Mouse (Mus musculus): ENCODE data around the gene Stim1.
"Not testable (repeated sequence)": the region's sequence is repeated elsewhere in the genome, so short reads cannot be mapped to it uniquely, and the experiment has no call there.

The Stim1 gene

DNA sequence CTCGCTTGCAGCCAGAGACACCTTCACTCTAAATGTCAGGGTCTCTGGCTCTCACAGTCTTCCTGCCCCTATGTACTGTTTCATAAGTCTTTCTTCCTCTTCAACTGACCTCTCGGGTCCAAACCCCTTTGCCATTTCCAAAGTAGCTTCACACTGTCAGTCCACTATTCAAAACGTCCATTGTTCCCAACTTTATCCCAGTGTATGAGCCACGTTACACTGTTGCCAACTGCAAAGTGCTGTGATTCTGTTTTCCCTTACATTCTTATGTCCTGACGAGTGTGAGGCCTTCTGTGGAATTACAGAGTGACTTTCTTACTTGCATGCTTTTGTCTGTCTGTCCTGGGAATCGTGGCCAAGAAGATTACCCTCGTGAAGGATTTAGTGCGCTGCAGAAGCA, 200.0 kb downstream of the Stim1 start:
- no peak for DNase-seq

DNA sequence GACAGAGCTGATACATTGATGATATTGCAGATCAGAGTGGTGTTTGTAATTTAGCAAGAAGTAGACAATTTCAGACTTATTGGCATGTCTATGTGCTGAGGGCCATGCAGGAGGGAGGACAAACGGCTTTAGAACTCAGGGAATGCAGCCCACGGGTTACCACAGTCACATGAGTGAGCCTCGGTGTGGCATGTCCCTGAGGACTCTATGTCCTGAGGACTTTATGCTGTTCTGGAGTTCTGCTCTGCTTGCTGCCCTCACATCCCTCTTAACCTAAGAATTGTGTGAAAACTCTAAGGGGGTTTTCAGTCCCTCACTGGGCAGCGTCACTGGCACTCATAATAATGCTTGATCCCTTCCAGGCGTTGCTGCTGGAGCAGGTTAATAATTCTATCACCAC, 205.1 kb downstream of the Stim1 start:
- no peak for DNase-seq

DNA sequence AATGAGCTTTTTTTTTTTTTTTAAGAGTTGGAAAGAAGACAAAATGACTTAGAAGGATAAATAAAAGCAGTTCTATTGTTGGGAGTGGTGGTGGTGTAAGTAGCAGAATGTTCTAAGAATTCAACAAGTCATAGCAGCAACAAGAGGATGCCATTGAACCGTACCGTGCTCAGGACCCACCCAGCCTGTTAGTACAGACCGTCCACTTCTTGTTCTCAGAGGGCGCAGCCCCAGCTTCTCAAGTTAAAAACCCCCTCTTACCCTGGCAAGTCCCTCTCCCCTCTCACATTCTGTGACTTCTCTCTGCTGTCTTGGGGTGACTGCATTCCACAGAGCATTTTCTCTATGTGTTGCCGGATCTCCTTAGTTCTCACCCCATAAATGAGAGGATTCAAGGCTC, 209.0 kb downstream of the Stim1 start:
- DNase-seq = no peak

DNA sequence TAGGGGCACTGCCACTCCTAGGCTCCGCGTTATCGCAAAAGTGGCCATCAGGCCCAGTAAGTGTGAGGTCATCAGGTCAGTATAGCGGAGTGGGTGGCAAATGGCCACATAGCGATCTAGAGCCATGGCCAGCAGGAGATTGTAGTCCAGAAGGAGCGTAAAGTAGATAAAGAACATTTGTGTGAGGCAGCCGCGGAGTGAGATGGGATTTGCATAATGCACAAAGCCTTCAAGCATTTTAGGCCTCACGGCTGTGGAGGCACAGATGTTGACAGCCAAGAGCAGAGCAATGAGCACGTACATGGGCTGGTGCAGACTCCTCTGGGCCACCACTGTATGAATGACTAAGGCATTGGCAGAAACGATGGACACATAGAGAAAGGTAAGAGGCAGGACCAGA, 209.8 kb downstream of the Stim1 start:
- no peak for DNase-seq

DNA sequence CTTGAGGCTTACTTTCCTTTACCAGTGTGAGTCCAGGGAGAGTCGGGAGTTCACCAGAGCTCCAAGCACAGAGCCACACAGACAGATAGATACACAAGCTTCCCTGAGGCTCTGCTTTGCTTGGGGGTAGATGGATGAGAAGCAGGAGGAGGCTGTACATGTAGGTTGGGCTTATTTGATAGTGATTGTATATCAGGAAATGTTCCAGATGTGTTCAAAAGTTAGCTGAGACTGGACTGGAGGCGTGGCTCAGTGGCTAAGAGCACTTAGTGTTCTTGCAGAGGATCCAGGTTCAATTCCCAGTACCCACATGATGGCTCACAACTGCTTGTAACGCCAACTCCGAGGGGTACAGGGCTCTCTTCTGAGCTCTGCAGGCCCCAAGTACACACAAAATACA, 210.8 kb downstream of the Stim1 start:
- DNase-seq = no peak

DNA sequence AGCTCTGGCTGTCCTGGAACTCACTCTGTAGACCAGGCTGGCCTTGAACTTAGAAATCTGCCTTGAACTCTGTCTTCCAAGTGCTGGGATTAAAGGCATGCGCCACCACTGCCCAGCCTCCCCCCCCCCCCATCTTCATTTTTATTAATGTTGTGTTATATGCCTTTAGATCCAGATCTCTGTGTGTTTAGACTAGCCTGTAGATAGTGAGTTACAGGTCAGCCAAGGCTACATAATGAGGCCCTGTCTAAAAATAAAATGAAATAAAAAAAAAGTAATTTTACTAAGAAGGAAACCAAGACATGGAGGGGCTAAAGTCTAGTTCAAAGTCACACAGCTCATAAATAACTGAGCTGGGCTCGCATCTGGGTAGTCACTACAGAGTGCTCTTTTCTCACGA, 211.3 kb downstream of the Stim1 start:
- DNase-seq = no peak

DNA sequence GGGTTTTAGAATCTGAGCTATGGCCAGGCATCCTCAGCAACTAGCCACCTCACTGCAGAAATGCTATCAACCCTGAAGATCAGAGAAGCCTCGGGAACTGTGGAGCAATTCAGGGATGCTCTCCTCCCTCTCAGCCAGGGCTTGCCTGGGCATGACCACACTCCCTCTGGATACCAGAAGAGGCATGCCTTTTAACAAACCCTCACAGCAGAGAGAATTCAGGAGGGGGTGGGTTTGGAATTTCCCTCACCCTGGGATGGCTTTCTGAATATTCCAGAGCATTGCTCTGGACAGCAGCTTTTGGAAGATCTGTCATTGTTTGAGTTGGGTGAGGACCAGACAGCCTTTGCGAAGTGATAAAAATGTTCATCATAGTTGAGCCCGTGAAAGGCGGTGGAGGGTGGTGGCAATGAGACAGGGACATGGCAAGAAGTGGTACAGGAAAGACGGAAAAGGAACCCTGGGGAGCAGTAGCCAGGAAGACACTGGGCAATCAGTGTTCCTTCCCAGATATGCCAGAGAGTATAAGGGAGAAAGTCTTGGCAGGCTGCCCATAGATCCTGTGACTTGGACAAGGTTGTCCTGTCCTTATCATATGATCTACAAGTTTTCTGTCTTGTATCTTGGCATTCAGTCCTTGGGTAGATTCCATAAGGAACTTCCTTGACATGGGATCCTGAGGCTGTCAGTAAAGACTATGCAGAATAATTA, 211.9 kb downstream of the Stim1 start:
- DNase-seq = no peak

DNA sequence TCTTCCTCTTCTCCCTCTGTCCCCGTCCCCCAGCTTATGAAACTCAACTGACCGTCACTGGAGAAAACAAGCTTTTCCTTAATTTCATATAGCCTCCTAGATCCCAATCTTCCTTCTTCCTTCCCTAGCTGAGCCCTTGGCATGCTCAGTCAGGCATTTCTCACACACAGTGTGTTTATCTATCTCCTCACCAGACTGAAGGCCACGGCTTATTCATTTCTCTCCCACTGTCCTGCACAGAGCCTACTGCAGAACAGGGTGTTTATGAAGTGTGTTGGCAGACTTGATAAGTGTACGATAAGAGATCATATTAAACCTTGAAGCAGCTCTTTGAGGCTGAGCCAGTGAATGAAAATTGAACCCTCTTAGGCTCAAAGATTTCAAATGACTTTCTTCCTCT, 213.2 kb downstream of the Stim1 start:
- no peak for DNase-seq

DNA sequence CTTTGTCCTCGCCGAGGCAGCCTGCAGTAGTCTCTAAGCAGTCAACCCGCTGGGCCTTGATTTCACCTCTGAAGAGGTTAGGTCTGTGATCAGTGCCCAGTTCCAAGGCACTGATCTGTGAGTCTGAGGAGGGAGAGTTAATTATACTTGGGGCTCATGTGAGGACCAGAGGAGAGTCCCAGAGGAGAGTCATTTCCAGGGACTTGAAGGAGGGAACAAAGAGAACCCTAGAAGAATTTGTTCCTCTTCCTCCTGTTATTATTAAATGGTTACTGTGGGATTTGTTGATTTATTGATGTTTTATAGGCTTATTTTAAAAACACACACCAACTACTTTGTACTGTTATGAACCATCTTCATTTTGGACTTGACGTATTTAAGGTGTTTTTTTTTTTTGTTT, 214.0 kb downstream of the Stim1 start, which contains the start of gene Olfr543:
Olfr543 (minus strand) TSS at position 101 of the 400 bp plus-strand sequence.
- DNase-seq = no peak

DNA sequence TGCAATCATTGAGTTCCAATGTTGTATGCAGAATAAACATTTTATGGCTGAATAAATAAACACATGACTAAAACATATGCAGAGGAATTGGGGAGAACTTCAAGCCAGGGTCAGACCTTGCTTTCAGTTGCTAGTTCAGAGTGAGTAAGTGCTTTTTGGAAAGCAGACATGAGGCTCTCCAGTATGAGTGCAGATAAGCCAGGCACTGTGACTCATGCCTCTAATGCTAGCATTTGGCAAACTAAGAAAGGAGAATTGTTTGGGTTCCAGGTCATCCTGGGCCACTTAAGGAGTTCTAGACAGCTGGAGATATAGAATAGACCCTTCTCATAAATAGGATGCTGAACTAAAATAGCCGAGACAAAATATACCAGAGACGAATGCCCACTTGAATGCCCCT, 216.1 kb downstream of the Stim1 start:
- no peak for DNase-seq

DNA sequence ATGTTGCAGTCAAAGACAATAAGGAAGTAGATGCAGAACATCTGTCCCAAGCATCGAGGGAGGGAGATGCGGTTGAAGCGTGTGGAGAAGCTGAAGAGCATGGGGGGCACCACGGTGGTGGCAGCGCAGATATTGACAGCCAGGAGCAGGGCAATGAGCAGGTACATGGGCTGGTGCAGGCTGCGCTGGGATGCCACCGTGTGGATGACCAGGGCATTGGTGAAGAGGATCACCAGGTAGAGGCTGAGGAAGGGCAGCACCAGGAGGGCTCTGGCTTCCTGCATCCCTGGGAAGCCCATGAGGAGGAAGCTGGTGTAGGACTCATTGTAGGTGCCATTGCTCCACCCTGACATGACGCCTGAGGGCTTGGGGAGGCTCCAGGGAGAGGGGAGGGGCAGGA, 217.2 kb downstream of the Stim1 start:
- DNase-seq = not testable (repeated sequence)

DNA sequence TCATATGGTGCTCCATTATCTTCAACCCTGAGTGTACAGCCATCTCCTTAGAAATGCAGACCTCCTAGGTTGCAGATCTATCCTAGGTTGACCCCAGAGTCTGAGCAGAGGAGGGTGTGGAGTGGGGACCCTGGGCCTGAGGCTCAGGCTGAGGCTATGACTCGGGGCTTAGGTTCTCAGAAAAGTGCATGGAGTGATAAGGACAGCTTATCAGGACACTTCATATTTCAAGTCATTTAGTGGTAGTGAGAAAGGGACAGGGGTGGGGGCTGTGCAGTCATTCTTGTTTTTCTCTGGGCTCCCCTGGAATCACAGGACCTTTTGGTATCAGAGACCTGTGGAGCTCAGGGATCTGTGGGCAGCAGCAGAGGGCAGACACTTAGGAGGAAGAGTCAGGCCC, 218.5 kb downstream of the Stim1 start:
- DNase-seq = no peak

Measured in cerebellum, adult 9-11 months (tissue).